Mouse (Mus musculus): ENCODE measurements around the gene Stk17b.

GRCm38 (mm10) chr1:53782956-53783355 is 2.1 kb downstream of the Stk17b start:
- no peak for TF ChIP-seq POLR2A (IDR thresholded peaks at IDR 0.05; ENCODE audit: borderline replicate concordance, insufficient read depth, low read length)
- TF ChIP-seq CTCF (IDR thresholded peaks at IDR 0.05; ENCODE audit: borderline replicate concordance, insufficient read depth, low read depth, low read length) = no peak

Measured in cerebellum, adult 2 months (tissue).